Mouse (Mus musculus): Measurements from ENCODE around the gene Glt6d1.

DNA sequence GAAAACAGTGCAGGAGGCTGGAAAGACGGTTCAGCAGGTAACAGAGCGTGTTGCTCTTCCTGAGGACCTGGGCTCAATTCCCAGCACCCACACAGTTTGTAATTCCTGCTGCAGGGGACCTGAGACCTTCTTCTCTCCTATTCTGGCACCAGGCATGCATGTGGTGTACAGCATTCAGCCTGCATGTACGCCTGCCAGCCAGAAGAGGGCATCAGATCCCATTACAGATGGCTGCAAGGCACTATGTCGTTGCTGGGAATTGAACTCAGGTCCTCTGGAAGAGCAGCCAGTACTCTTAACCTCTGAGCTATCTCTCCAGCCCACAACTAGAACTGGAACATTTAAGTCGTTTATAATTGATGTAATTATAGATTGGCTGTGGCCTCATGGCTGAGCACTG lies 2.3 kb downstream of the Glt6d1 start:
- TF ChIP-seq CTCF (conservative IDR thresholded peaks at IDR 0.05; ENCODE audit: low read length) (peak; percentile 47), NANOG (IDR thresholded peaks at IDR 0.05; ENCODE audit: borderline replicate concordance, low read length) (no peak), POU5F1 (IDR thresholded peaks at IDR 0.05; ENCODE audit: borderline replicate concordance, low read length) (no peak)
